Mouse (Mus musculus): ENCODE data around the gene Acy3. TPM values are rescaled to one million over a fixed set of nuclear protein-coding genes. Genes with fewer than 3 reads are reported as not detected.

Acy3 gene
- total and polyA plus RNA-seq, 3 experiments = 0.25 to 0.83 TPM; not detected in 1

DNA sequence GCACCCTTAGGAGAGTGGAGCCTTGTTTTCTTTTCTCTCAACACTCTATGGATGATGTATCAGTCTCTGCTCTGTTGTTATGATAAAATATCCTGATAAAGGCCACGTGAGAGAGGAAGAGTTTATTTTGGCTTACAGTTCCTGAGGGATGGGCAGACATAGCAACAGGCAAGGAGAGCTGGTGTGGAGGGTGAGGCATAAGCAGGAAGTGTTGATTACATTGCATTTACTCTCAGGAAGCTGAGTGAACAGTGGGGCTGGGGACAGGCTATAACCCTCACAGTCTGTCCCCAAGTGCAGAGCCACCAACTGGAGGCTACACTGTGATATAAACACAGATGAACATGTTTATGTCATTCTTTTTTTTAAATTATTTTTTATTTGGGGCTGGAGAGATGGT is 34.3 kb upstream of the Acy3 start:
- Histone ChIP-seq H3K36me3 (replicated peaks in 1 of 2; ENCODE audit: control insufficient read depth in 1 of 2, insufficient read depth in 1 of 2, low read length in 1 of 2) (peaks cover 31 to 35% of the 10 kb centered on the region in 2 experiments), H3K4me1 (ENCODE audit: control insufficient read depth in 1 of 2, insufficient read depth in 2 of 2) (peaks cover 2 to 9% of the 10 kb centered on the region in 2 experiments; a peak in 3 of 4 replicates), H3K9ac (ENCODE audit: insufficient read depth, low read depth) (no peak overlapping the region), H3K4me2 (ENCODE audit: insufficient read depth, low read depth, poor library complexity, severe bottlenecking) (no peak overlapping the region), H3K9me3 (replicated peaks; ENCODE audit: low read length) (no peaks in the 10 kb centered on the region), H3K4me3 (replicated peaks in 1 of 3; ENCODE audit: low read depth in 2 of 3, low read length in 2 of 3, poor library complexity in 1 of 3) (no peak overlapping the region), H3K27ac (ENCODE audit: insufficient read depth, low read depth) (no peak overlapping the region), H3K79me2 (replicated peaks; ENCODE audit: control insufficient read depth, extremely low read depth, insufficient read depth, poor library complexity, severe bottlenecking) (no peaks in the 10 kb centered on the region), H3K27me3 (replicated peaks) (no peaks in the 10 kb centered on the region)
- in situ Hi-C loops (cut with MboI; ENCODE audit: low pct_ligation_motif_present, low pct_unique_long_range_greater_than_20kb, low sequenced_read_pairs) = no loop called here
- no peak for DNase-seq (ENCODE audit: extremely low read depth)
- dilution Hi-C loops (cut with MboI; ENCODE audit: extremely low pct_ligation_motif_present, extremely low pct_unique_long_range_greater_than_20kb, low sequenced_read_pairs) = no loop called here
- TF ChIP-seq CHD2 (IDR thresholded peaks at IDR 0.05; ENCODE audit: low read length) = no peak

DNA sequence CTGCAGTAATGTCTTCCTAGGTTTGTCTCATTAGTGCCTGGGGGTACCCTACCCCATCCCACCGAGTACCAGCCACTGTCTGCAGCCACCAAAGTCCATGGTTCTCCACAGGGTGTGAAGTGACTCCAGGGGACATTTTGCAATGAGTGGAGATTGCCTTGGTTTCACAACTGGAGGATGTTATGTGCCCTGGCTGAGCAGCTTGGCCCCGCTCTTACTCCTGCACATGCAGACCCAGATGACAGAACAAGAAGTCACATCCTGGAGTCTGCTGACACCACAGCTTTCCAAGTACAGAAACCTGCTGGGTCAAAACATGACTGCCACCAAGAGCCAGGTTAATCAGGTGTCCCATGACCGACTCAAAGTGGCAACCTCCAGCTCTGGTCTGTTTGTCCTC is 31.3 kb upstream of the Acy3 start:
- in situ Hi-C loops (cut with MboI; ENCODE audit: low pct_ligation_motif_present, low pct_unique_long_range_greater_than_20kb, low sequenced_read_pairs) (no loop called here), dilution Hi-C loops (cut with MboI; ENCODE audit: extremely low pct_ligation_motif_present, extremely low pct_unique_long_range_greater_than_20kb, low sequenced_read_pairs) (no loop called here)
- no peaks in the 10 kb centered on the region for H3K79me2 ChIP-seq (replicated peaks; ENCODE audit: control insufficient read depth, extremely low read depth, insufficient read depth, poor library complexity, severe bottlenecking)
- H3K36me3 ChIP-seq (replicated peaks in 1 of 2; ENCODE audit: control insufficient read depth in 1 of 2, insufficient read depth in 1 of 2, low read length in 1 of 2) = peaks cover 5 to 6% of the 10 kb centered on the region in 2 experiments
- H3K9ac ChIP-seq (ENCODE audit: insufficient read depth, low read depth) = no peak overlapping the region
- no peak overlapping the region for H3K27ac ChIP-seq (ENCODE audit: insufficient read depth, low read depth)
- TF ChIP-seq MXI1 (IDR thresholded peaks at IDR 0.05; ENCODE audit: low read depth, low read length) (no peak), ZKSCAN1 (IDR thresholded peaks at IDR 0.05; ENCODE audit: borderline replicate concordance, low read depth, low read length) (no peak), NRF1 (IDR thresholded peaks at IDR 0.05; ENCODE audit: low read depth, low read length) (no peak), CHD1 (IDR thresholded peaks at IDR 0.05; ENCODE audit: low read depth, low read length) (no peak), CTCF (conservative IDR thresholded peaks at IDR 0.05 in 1 of 2, IDR thresholded peaks at IDR 0.05 in 1 of 2; ENCODE audit: low read depth in 2 of 2, low read length in 2 of 2) (no peak), UBTF (IDR thresholded peaks at IDR 0.05; ENCODE audit: low read depth, low read length) (no peak), BHLHE40 (IDR thresholded peaks at IDR 0.05; ENCODE audit: low read depth, low read length) (no peak), KAT2A (IDR thresholded peaks at IDR 0.05; ENCODE audit: insufficient replicate concordance, low read length) (no peak), ZNF384 (IDR thresholded peaks at IDR 0.05; ENCODE audit: low read depth, low read length) (no peak), TCF12 (IDR thresholded peaks at IDR 0.05; ENCODE audit: low read depth, low read length) (no peak), ETS1 (conservative IDR thresholded peaks at IDR 0.05; ENCODE audit: low read depth, low read length) (no peak), EP300 (IDR thresholded peaks at IDR 0.05; ENCODE audit: low read length) (no peak), USF1 (IDR thresholded peaks at IDR 0.05; ENCODE audit: low read depth, low read length) (no peak), CHD2 (IDR thresholded peaks at IDR 0.05; ENCODE audit: low read length) (no peak)
- no peaks in the 10 kb centered on the region for H3K27me3 ChIP-seq (replicated peaks)
- no peaks in the 10 kb centered on the region for H3K9me3 ChIP-seq (replicated peaks; ENCODE audit: low read length)
- no peak for DNase-seq (ENCODE audit: extremely low read depth)
- no peak overlapping the region for H3K4me2 ChIP-seq (ENCODE audit: insufficient read depth, low read depth, poor library complexity, severe bottlenecking)
- H3K4me1 ChIP-seq (ENCODE audit: control insufficient read depth in 1 of 2, insufficient read depth in 2 of 2) = peaks cover 2 to 9% of the 10 kb centered on the region in 2 experiments; a peak in 3 of 4 replicates
- no peak overlapping the region for H3K4me3 ChIP-seq (replicated peaks in 1 of 3; ENCODE audit: low read depth in 2 of 3, low read length in 2 of 3, poor library complexity in 1 of 3)

DNA sequence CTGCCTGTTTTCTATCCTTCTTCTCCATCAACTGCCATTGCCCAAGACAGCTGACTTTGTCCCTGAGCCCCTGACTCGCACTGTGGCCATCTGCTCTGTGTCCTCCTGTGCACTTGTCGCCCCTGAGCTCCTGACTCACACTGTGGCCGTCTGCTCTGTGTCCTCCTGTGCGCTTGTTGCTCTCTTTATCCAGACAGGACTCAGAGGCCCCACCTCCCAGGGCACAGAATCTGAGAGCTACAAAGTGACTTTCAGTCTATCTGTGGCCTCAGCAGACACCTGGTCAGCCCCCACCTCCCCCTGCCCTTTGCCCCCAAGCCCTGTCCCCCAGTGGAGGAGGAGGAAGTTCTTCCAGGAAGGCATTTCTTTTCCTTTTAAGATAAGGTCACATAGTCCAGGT is 30.6 kb upstream of the Acy3 start:
- H3K79me2 ChIP-seq (replicated peaks; ENCODE audit: control insufficient read depth, extremely low read depth, insufficient read depth, poor library complexity, severe bottlenecking) = no peaks in the 10 kb centered on the region
- no peak overlapping the region for H3K4me3 ChIP-seq (replicated peaks in 1 of 3; ENCODE audit: low read depth in 2 of 3, low read length in 2 of 3, poor library complexity in 1 of 3)
- no peak overlapping the region for H3K9ac ChIP-seq (ENCODE audit: insufficient read depth, low read depth)
- H3K9me3 ChIP-seq (replicated peaks; ENCODE audit: low read length) = no peaks in the 10 kb centered on the region
- no peak for DNase-seq (ENCODE audit: extremely low read depth)
- H3K27ac ChIP-seq (ENCODE audit: insufficient read depth, low read depth) = no peak overlapping the region
- no peaks in the 10 kb centered on the region for H3K36me3 ChIP-seq (replicated peaks in 1 of 2; ENCODE audit: control insufficient read depth in 1 of 2, insufficient read depth in 1 of 2, low read length in 1 of 2)
- dilution Hi-C loops (cut with MboI; ENCODE audit: extremely low pct_ligation_motif_present, extremely low pct_unique_long_range_greater_than_20kb, low sequenced_read_pairs) (no loop called here), in situ Hi-C loops (cut with MboI; ENCODE audit: low pct_ligation_motif_present, low pct_unique_long_range_greater_than_20kb, low sequenced_read_pairs) (no loop called here)
- TF ChIP-seq POLR2AphosphoS2 (IDR thresholded peaks at IDR 0.05; ENCODE audit: low read depth, low read length) (no peak), ZMIZ1 (IDR thresholded peaks at IDR 0.05; ENCODE audit: low read depth, low read length) (no peak), UBTF (IDR thresholded peaks at IDR 0.05; ENCODE audit: low read depth, low read length) (no peak), E2F4 (IDR thresholded peaks at IDR 0.05; ENCODE audit: insufficient replicate concordance, low read depth, low read length) (no peak), JUND (conservative IDR thresholded peaks at IDR 0.05; ENCODE audit: low read depth, low read length) (no peak), MAZ (IDR thresholded peaks at IDR 0.05; ENCODE audit: low read depth, low read length) (no peak), KAT2A (IDR thresholded peaks at IDR 0.05; ENCODE audit: insufficient replicate concordance, low read length) (no peak), POLR2A (IDR thresholded peaks at IDR 0.05; ENCODE audit: low read depth, low read length) (no peak), RCOR1 (conservative IDR thresholded peaks at IDR 0.05; ENCODE audit: low read depth, low read length) (no peak), CHD2 (IDR thresholded peaks at IDR 0.05; ENCODE audit: low read length) (no peak), IRF4 (IDR thresholded peaks at IDR 0.05; ENCODE audit: low read depth, low read length) (no peak), HCFC1 (IDR thresholded peaks at IDR 0.05; ENCODE audit: low read depth, low read length) (no peak), ZNF384 (IDR thresholded peaks at IDR 0.05; ENCODE audit: low read depth, low read length) (no peak), GABPA (IDR thresholded peaks at IDR 0.05; ENCODE audit: insufficient replicate concordance, low read depth, low read length) (no peak), ETS1 (conservative IDR thresholded peaks at IDR 0.05; ENCODE audit: low read depth, low read length) (no peak), USF1 (IDR thresholded peaks at IDR 0.05; ENCODE audit: low read depth, low read length) (no peak), TCF12 (IDR thresholded peaks at IDR 0.05; ENCODE audit: low read depth, low read length) (no peak), MAX (IDR thresholded peaks at IDR 0.05; ENCODE audit: low read length) (no peak), NELFE (IDR thresholded peaks at IDR 0.05; ENCODE audit: low read depth, low read length) (no peak)
- H3K4me1 ChIP-seq (ENCODE audit: control insufficient read depth in 1 of 2, insufficient read depth in 2 of 2) = peaks cover 2 to 9% of the 10 kb centered on the region in 2 experiments; a peak in 3 of 4 replicates
- no peak overlapping the region for H3K4me2 ChIP-seq (ENCODE audit: insufficient read depth, low read depth, poor library complexity, severe bottlenecking)
- H3K27me3 ChIP-seq (replicated peaks) = no peaks in the 10 kb centered on the region

Measured in CH12.LX (cell line).